In genomic region chr7:67064627-67065305, GRCm38 (mm10) we compare ENCODE assay signal across 9 mouse cellular contexts.
DNase-seq lines count a peak whose midpoint lies in the region; ATAC-seq and TF ChIP-seq lines count a peak whose summit lies in the region.
"Had no signal": no experiment of that assay in that cellular context is flagged by ENCODE, and none has a peak within 500 bp of the region (broad histone marks: within the 10 kb centered on the region; RNA-seq: fewer than 3 reads in every experiment).

No protein-coding gene starts in this region.

- no peak overlapping the region for H3K4me3 ChIP-seq in heart, embryonic 11.5 days (ENCODE audit: low read depth, low read length)
- H3K4me3 ChIP-seq in limb, embryonic 12.5 days (replicated peaks): no peak overlapping the region
- no peak overlapping the region for H3K4me3 ChIP-seq in hindbrain, embryonic 10.5 days
- H3K4me3 ChIP-seq in liver, postnatal 0 days (ENCODE audit: low read depth, low read length): no peak overlapping the region
- no peak overlapping the region for H3K4me3 ChIP-seq in intestine, postnatal 0 days (ENCODE audit: low read depth, low read length)
- H3K4me3 ChIP-seq: hindbrain, embryonic 13.5 days had no signal

- H3K9ac ChIP-seq in heart, embryonic 11.5 days (ENCODE audit: low read depth, low read length): no peak overlapping the region
- no peak overlapping the region for H3K9ac ChIP-seq in limb, embryonic 12.5 days (replicated peaks)
- H3K9ac ChIP-seq in liver, postnatal 0 days (replicated peaks): no peak overlapping the region
- H3K9ac ChIP-seq in intestine, postnatal 0 days (ENCODE audit: low read depth, low read length): no peak overlapping the region
- H3K9ac ChIP-seq: hindbrain, embryonic 13.5 days had no signal

- H3K4me2 ChIP-seq in heart, embryonic 11.5 days: no peak overlapping the region
- H3K4me2 ChIP-seq in limb, embryonic 12.5 days: no peak overlapping the region
- no peak overlapping the region for H3K4me2 ChIP-seq in liver, postnatal 0 days (ENCODE audit: low read depth, low read length)
- no peak overlapping the region for H3K4me2 ChIP-seq in intestine, postnatal 0 days (replicated peaks; ENCODE audit: low read depth)
- H3K4me2 ChIP-seq: hindbrain, embryonic 13.5 days had no signal

- 80% methylated on average over 10 of the region's 10 CpGs for WGBS in heart, embryonic 11.5 days (ENCODE audit: insufficient replicate concordance)
- WGBS in limb, embryonic 12.5 days: 67% methylated on average over 10 of the region's 10 CpGs
- 86% methylated on average over 10 of the region's 10 CpGs for WGBS in hindbrain, embryonic 10.5 days
- 74% methylated on average over 10 of the region's 10 CpGs for WGBS in liver, postnatal 0 days (ENCODE audit: insufficient replicate concordance)
- 74% methylated on average over 10 of the region's 10 CpGs for WGBS in intestine, postnatal 0 days

- TF ChIP-seq CTCF in liver, postnatal 0 days (IDR thresholded peaks at IDR 0.05; ENCODE audit: low read depth): no peak
- no peak for TF ChIP-seq CTCF in intestine, postnatal 0 days (IDR thresholded peaks at IDR 0.05; ENCODE audit: low read depth)

- no peaks in the 10 kb centered on the region for H3K27me3 ChIP-seq in heart, embryonic 11.5 days (ENCODE audit: control insufficient read depth, insufficient read depth, low read length)
- no peaks in the 10 kb centered on the region for H3K27me3 ChIP-seq in limb, embryonic 12.5 days
- no peaks in the 10 kb centered on the region for H3K27me3 ChIP-seq in hindbrain, embryonic 10.5 days (ENCODE audit: insufficient read depth, poor library complexity, severe bottlenecking)
- no peaks in the 10 kb centered on the region for H3K27me3 ChIP-seq in liver, postnatal 0 days (ENCODE audit: insufficient read depth, low read length)
- H3K27me3 ChIP-seq in intestine, postnatal 0 days (replicated peaks; ENCODE audit: control insufficient read depth, insufficient read depth, low read length): no peaks in the 10 kb centered on the region
- H3K27me3 ChIP-seq: hindbrain, embryonic 13.5 days had no signal

- H3K36me3 ChIP-seq in heart, embryonic 11.5 days (ENCODE audit: control insufficient read depth, insufficient read depth, low read length): no peaks in the 10 kb centered on the region
- H3K36me3 ChIP-seq in limb, embryonic 12.5 days: no peaks in the 10 kb centered on the region
- H3K36me3 ChIP-seq in hindbrain, embryonic 10.5 days: no peaks in the 10 kb centered on the region
- no peaks in the 10 kb centered on the region for H3K36me3 ChIP-seq in liver, postnatal 0 days (replicated peaks; ENCODE audit: insufficient read depth, low read length)
- H3K36me3 ChIP-seq in intestine, postnatal 0 days (ENCODE audit: control insufficient read depth, insufficient read depth): no peaks in the 10 kb centered on the region
- H3K36me3 ChIP-seq: hindbrain, embryonic 13.5 days had no signal

- H3K9me3 ChIP-seq in heart, embryonic 11.5 days (replicated peaks; ENCODE audit: control insufficient read depth, low read length): no peaks in the 10 kb centered on the region
- no peaks in the 10 kb centered on the region for H3K9me3 ChIP-seq in limb, embryonic 12.5 days
- H3K9me3 ChIP-seq in hindbrain, embryonic 10.5 days: no peaks in the 10 kb centered on the region
- H3K9me3 ChIP-seq in liver, postnatal 0 days (ENCODE audit: low read length): no peaks in the 10 kb centered on the region
- no peaks in the 10 kb centered on the region for H3K9me3 ChIP-seq in intestine, postnatal 0 days (ENCODE audit: control insufficient read depth)
- H3K9me3 ChIP-seq: hindbrain, embryonic 13.5 days had no signal

- TF ChIP-seq EP300 in liver, postnatal 0 days (IDR thresholded peaks at IDR 0.05; ENCODE audit: low read depth): no peak

- no peak overlapping the region for H3K27ac ChIP-seq in heart, embryonic 11.5 days (ENCODE audit: low read depth, low read length)
- peak overlapping the region; percentile 85 for H3K27ac ChIP-seq in limb, embryonic 12.5 days
- no peak overlapping the region for H3K27ac ChIP-seq in hindbrain, embryonic 10.5 days
- no peak overlapping the region for H3K27ac ChIP-seq in liver, postnatal 0 days (ENCODE audit: low read depth)
- H3K27ac ChIP-seq in intestine, postnatal 0 days (ENCODE audit: low read depth, low read length): no peak overlapping the region
- H3K27ac ChIP-seq: hindbrain, embryonic 13.5 days had no signal

- no peaks in the 10 kb centered on the region for H3K4me1 ChIP-seq in heart, embryonic 11.5 days (ENCODE audit: control insufficient read depth, insufficient read depth, low read length)
- peaks cover 19% of the 10 kb centered on the region for H3K4me1 ChIP-seq in limb, embryonic 12.5 days (replicated peaks)
- no peaks in the 10 kb centered on the region for H3K4me1 ChIP-seq in hindbrain, embryonic 10.5 days (replicated peaks)
- no peaks in the 10 kb centered on the region for H3K4me1 ChIP-seq in liver, postnatal 0 days (ENCODE audit: insufficient read depth)
- H3K4me1 ChIP-seq in intestine, postnatal 0 days (replicated peaks; ENCODE audit: control insufficient read depth, insufficient read depth, low read length): no peaks in the 10 kb centered on the region
- H3K4me1 ChIP-seq: hindbrain, embryonic 13.5 days had no signal

- ATAC-seq in heart, embryonic 11.5 days (replicated peaks; ENCODE audit: insufficient number of reproducible peaks, low FRiP score, low TSS enrichment): no peak
- ATAC-seq in limb, embryonic 12.5 days (ENCODE audit: insufficient number of reproducible peaks, insufficient read depth, low FRiP score, low TSS enrichment, low read depth): no peak
- no peak for ATAC-seq in liver, postnatal 0 days
- no peak for ATAC-seq in intestine, postnatal 0 days

- peak; percentile 92 for DNase-seq in heart, adult 11 months
- DNase-seq in fibroblast of lung, adult 2 months (ENCODE audit: low read depth): peak; percentile 81
- DNase-seq in kidney, postnatal 25 days: peak; percentile 29 to 64
- no peak for DNase-seq in hindbrain, embryonic 10.5 days (ENCODE audit: low spot score)
- DNase-seq in liver, postnatal 0 days: no peak

Comparison
In these comparisons a context has a peak if more than half of its experiments do, and no peak if none do; other contexts are left out.
1. DNase-seq: peak in heart, adult 11 months (single experiment), fibroblast of lung, adult 2 months (single experiment) and kidney, postnatal 25 days (2 of 2); none in hindbrain, embryonic 10.5 days (single experiment) and liver, postnatal 0 days (single experiment).